Mouse (Mus musculus) megakaryocyte, embryonic 14.5 days (primary cell): ENCODE measurements around the gene Slc36a3.

Source experiments
- FLI1 ChIP-seq: IDR thresholded peaks from 2 replicates; pipeline ENCODE4 v1.6.1; 2012; ENCODE audit warnings: low read length, inconsistent platforms, mixed read lengths
- GATA1 ChIP-seq: IDR thresholded peaks from 3 replicates; pipeline ENCODE4 v1.6.1; 2012; ENCODE audit warnings: mixed read lengths, low read length, inconsistent platforms, borderline replicate concordance

DNA sequence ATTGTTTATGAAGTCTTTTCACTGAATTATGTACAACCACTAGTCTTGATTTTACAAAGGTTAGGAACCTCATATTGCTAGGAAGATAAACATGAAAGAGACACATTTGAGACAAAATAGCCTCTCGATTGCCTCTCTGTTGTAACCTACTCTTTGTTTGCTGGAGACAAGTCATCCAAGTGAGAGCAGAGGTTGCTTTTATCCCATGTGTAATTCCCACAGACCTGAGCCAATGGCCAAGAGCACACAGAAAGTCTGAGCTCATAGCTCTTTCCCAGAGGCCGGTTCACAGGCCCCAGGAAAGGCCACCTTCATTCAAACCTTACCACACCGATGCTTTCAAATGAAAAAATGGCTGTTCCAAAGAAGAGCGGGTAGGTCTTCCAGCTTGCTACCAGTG, 17.0 kb upstream of the Slc36a3 start:
- TF ChIP-seq GATA1 (no peak), FLI1 (no peak)
